Mouse (Mus musculus) limb, embryonic 13.5 days (tissue): ENCODE measurements around the gene Ccdc65. TPM values are rescaled to one million over a fixed set of nuclear protein-coding genes. Genes with fewer than 3 reads are reported as not detected.
A peak's percentile ranks its signal among the peaks of the same experiment; 100 is the strongest.

Source experiments
- ATAC-seq: fragments of 200-750 bp; cut with Nextera tagmentation; 2 replicates; pipeline ENCODE4 v1.8.0; 2017; ENCODE audit warnings: low read depth, moderate number of reproducible peaks, moderate TSS enrichment; ENCODE audit not compliant: low FRiP score
- H3K27ac ChIP-seq: fragments of 300-500 bp; sonication (generic); 2 replicates; pipeline ENCODE4 v1.5.1; 2015; ENCODE audit warnings: inconsistent platforms, mild to moderate bottlenecking, moderate library complexity
- H3K27me3 ChIP-seq: fragments of 300-500 bp; sonication (generic); 2 replicates; pipeline ENCODE4 v1.6.1; 2015; ENCODE audit warnings: mild to moderate bottlenecking, inconsistent platforms
- H3K36me3 ChIP-seq: fragments of 300-500 bp; sonication (generic); 2 replicates; pipeline ENCODE4 v1.6.1; 2015; ENCODE audit warnings: inconsistent platforms, mild to moderate bottlenecking, moderate library complexity
- H3K4me1 ChIP-seq: fragments of 300-500 bp; sonication (generic); 2 replicates; pipeline ENCODE4 v1.6.1; 2015; ENCODE audit warnings: inconsistent platforms
- H3K4me2 ChIP-seq: fragments of 300-500 bp; sonication (generic); replicated peaks from 2 replicates; pipeline ENCODE4 v1.6.1; 2015; ENCODE audit warnings: inconsistent platforms, mild to moderate bottlenecking, moderate library complexity
- H3K4me3 ChIP-seq: fragments of 300-500 bp; sonication (generic); 2 replicates; pipeline ENCODE4 v1.5.1; 2015; ENCODE audit warnings: moderate library complexity, mild to moderate bottlenecking, inconsistent platforms
- H3K9ac ChIP-seq: fragments of 300-500 bp; sonication (generic); 2 replicates; pipeline ENCODE4 v1.6.1; 2015; ENCODE audit warnings: mild to moderate bottlenecking, inconsistent platforms
- H3K9me3 ChIP-seq: fragments of 300-500 bp; sonication (generic); 2 replicates; pipeline ENCODE4 v1.6.1; 2016; ENCODE audit warnings: inconsistent platforms
- WGBS: fragments of 180-500 bp; shearing (Covaris S2); methylation state at CpG from one replicate; pipeline ENCODE4 v1.1.7; 2015; 5-methylcytosine and 5-hydroxymethylcytosine counted together
- polyA plus RNA-seq: library from polyadenylated mRNA; unstranded; fragments of >200 nt; fragmentation: Nextera tagmentation; extraction: Ambion mirVana; gene quantifications from 2 replicates; pipeline ENCODE4 v1.2.1, GENCODE M21; 2015

Ccdc65 gene
- polyA plus RNA-seq, 1 experiment from 2014 or later: 0.90 TPM

- H3K9ac ChIP-seq: peak within 1 kb of the TSS; percentile 48
- H3K4me3 ChIP-seq: peak within 1 kb of the TSS; percentile 41
- H3K4me1 ChIP-seq: peaks cover 36% of the 10 kb centered on the region
- peaks cover 84% of the 10 kb centered on the region for H3K27me3 ChIP-seq
- peak within 1 kb of the TSS; percentile 72 for H3K4me2 ChIP-seq
- WGBS: under 1% methylated on average over 32 of the region's 37 CpGs
- peak; percentile 97 for ATAC-seq
- H3K27ac ChIP-seq: no peak within 1 kb of the TSS
- H3K36me3 ChIP-seq: no peaks in the 10 kb centered on the region
- H3K9me3 ChIP-seq: no peaks in the 10 kb centered on the region
Observed at GRCm38 (mm10) chr15:98676940-98677728, 30.9 kb upstream of the Ccdc65 start, which contains the start of gene Rnd1. Gene Rnd1 (minus strand): TSS chr15:98677461.

- Histone ChIP-seq H3K36me3 (no peaks in the 10 kb centered on the region), H3K27ac (no peak overlapping the region), H3K4me2 (no peak overlapping the region), H3K9ac (no peak overlapping the region), H3K9me3 (no peaks in the 10 kb centered on the region), H3K27me3 (peaks cover 80% of the 10 kb centered on the region), H3K4me3 (no peak overlapping the region), H3K4me1 (peaks cover 36% of the 10 kb centered on the region)
- ATAC-seq: no peak
- 69% methylated on average over 7 of the region's 7 CpGs for WGBS
Observed at GRCm38 (mm10) chr15:98677977-98678376, 30.0 kb upstream of the Ccdc65 start.

GRCm38 (mm10) chr15:98680660-98681059 lies 27.3 kb upstream of the Ccdc65 start:
- Histone ChIP-seq H3K9ac (no peak overlapping the region), H3K9me3 (no peaks in the 10 kb centered on the region), H3K4me3 (no peak overlapping the region), H3K4me2 (no peak overlapping the region), H3K27ac (no peak overlapping the region), H3K4me1 (peaks cover 20% of the 10 kb centered on the region), H3K36me3 (no peaks in the 10 kb centered on the region), H3K27me3 (peaks cover 58% of the 10 kb centered on the region)
- no peak for ATAC-seq
- 75% methylated on average over 8 of the region's 8 CpGs for WGBS

- Histone ChIP-seq H3K4me3 (no peak overlapping the region), H3K27ac (no peak overlapping the region), H3K27me3 (peaks cover 48% of the 10 kb centered on the region), H3K36me3 (no peaks in the 10 kb centered on the region), H3K9me3 (no peaks in the 10 kb centered on the region), H3K4me1 (peaks cover 10% of the 10 kb centered on the region), H3K9ac (no peak overlapping the region), H3K4me2 (no peak overlapping the region)
- WGBS: 76% methylated on average over 7 of the region's 7 CpGs
- no peak for ATAC-seq
Observed at GRCm38 (mm10) chr15:98681633-98682032, 26.4 kb upstream of the Ccdc65 start.

GRCm38 (mm10) chr15:98683177-98683576 lies 24.8 kb upstream of the Ccdc65 start:
- peaks cover 34% of the 10 kb centered on the region for H3K27me3 ChIP-seq
- no peaks in the 10 kb centered on the region for H3K9me3 ChIP-seq
- no peak for ATAC-seq
- 67% methylated on average over 10 of the region's 10 CpGs for WGBS
- H3K4me2 ChIP-seq: no peak overlapping the region
- H3K4me1 ChIP-seq: no peaks in the 10 kb centered on the region
- H3K27ac ChIP-seq: no peak overlapping the region
- no peaks in the 10 kb centered on the region for H3K36me3 ChIP-seq
- no peak overlapping the region for H3K4me3 ChIP-seq
- no peak overlapping the region for H3K9ac ChIP-seq

GRCm38 (mm10) chr15:98683746-98684145 lies 24.3 kb upstream of the Ccdc65 start:
- no peaks in the 10 kb centered on the region for H3K4me1 ChIP-seq
- H3K36me3 ChIP-seq: no peaks in the 10 kb centered on the region
- H3K4me2 ChIP-seq: no peak overlapping the region
- peaks cover 29% of the 10 kb centered on the region for H3K27me3 ChIP-seq
- H3K27ac ChIP-seq: no peak overlapping the region
- ATAC-seq: no peak
- H3K9me3 ChIP-seq: no peaks in the 10 kb centered on the region
- no peak overlapping the region for H3K4me3 ChIP-seq
- WGBS: 86% methylated on average over 1 of the region's 1 CpGs
- H3K9ac ChIP-seq: no peak overlapping the region

- Histone ChIP-seq H3K4me3 (no peak overlapping the region), H3K36me3 (no peaks in the 10 kb centered on the region), H3K4me1 (no peaks in the 10 kb centered on the region), H3K9me3 (no peaks in the 10 kb centered on the region), H3K4me2 (no peak overlapping the region), H3K9ac (no peak overlapping the region), H3K27me3 (peaks cover 15% of the 10 kb centered on the region), H3K27ac (no peak overlapping the region)
- no peak for ATAC-seq
- 63% methylated on average over 3 of the region's 3 CpGs for WGBS
Observed at GRCm38 (mm10) chr15:98685926-98686325, 22.1 kb upstream of the Ccdc65 start.

- no peaks in the 10 kb centered on the region for H3K9me3 ChIP-seq
- no peak overlapping the region for H3K27ac ChIP-seq
- ATAC-seq: no peak
- no peak overlapping the region for H3K9ac ChIP-seq
- no peak overlapping the region for H3K4me3 ChIP-seq
- H3K4me1 ChIP-seq: peaks cover 15% of the 10 kb centered on the region
- WGBS: 82% methylated on average over 2 of the region's 2 CpGs
- H3K4me2 ChIP-seq: no peak overlapping the region
- no peaks in the 10 kb centered on the region for H3K36me3 ChIP-seq
- peaks cover 3% of the 10 kb centered on the region; the same call in 1 of the 2 replicates for H3K27me3 ChIP-seq
Observed at GRCm38 (mm10) chr15:98689682-98690081, 18.3 kb upstream of the Ccdc65 start.

- Histone ChIP-seq H3K4me2 (no peak overlapping the region), H3K9ac (no peak overlapping the region), H3K36me3 (no peaks in the 10 kb centered on the region), H3K27ac (0 out of 2 replicates have a peak overlapping the region, but pooled peaks have one; percentile 22), H3K4me1 (peaks cover 15% of the 10 kb centered on the region), H3K4me3 (no peak overlapping the region), H3K9me3 (no peaks in the 10 kb centered on the region), H3K27me3 (peaks cover 9% of the 10 kb centered on the region; the same call in 1 of the 2 replicates)
- ATAC-seq: no peak
- 49% methylated on average over 7 of the region's 7 CpGs for WGBS
Observed at GRCm38 (mm10) chr15:98691486-98692147, 16.4 kb upstream of the Ccdc65 start.

- H3K27me3 ChIP-seq: peaks cover 9% of the 10 kb centered on the region; the same call in 1 of the 2 replicates
- H3K9ac ChIP-seq: 0 out of 2 replicates have a peak overlapping the region, but pooled peaks have one; percentile 13
- peaks cover 15% of the 10 kb centered on the region for H3K4me1 ChIP-seq
- peak; percentile 73 for ATAC-seq
- no peaks in the 10 kb centered on the region for H3K36me3 ChIP-seq
- no peak overlapping the region for H3K4me2 ChIP-seq
- 47% methylated on average over 11 of the region's 11 CpGs for WGBS
- H3K27ac ChIP-seq: 0 out of 2 replicates have a peak overlapping the region, but pooled peaks have one; percentile 22
- H3K9me3 ChIP-seq: no peaks in the 10 kb centered on the region
- H3K4me3 ChIP-seq: no peak overlapping the region
Observed at GRCm38 (mm10) chr15:98692171-98692715, 15.8 kb upstream of the Ccdc65 start.

GRCm38 (mm10) chr15:98695726-98696125 lies 12.3 kb upstream of the Ccdc65 start:
- Histone ChIP-seq H3K4me2 (0 out of 2 replicates have a peak overlapping the region, but pooled peaks have one; percentile 5), H3K9ac (no peak overlapping the region), H3K36me3 (no peaks in the 10 kb centered on the region), H3K27me3 (peaks cover 27% of the 10 kb centered on the region), H3K27ac (no peak overlapping the region), H3K4me1 (peaks cover 23% of the 10 kb centered on the region), H3K4me3 (no peak overlapping the region), H3K9me3 (no peaks in the 10 kb centered on the region)
- 35% methylated on average over 9 of the region's 9 CpGs for whole genome bisulfite sequencing
- ATAC-seq: no peak

- Histone ChIP-seq H3K9me3 (no peaks in the 10 kb centered on the region), H3K4me3 (no peak overlapping the region), H3K27me3 (peaks cover 32% of the 10 kb centered on the region), H3K36me3 (no peaks in the 10 kb centered on the region), H3K27ac (no peak overlapping the region), H3K9ac (no peak overlapping the region), H3K4me2 (0 out of 2 replicates have a peak overlapping the region, but pooled peaks have one; percentile 5), H3K4me1 (peaks cover 23% of the 10 kb centered on the region)
- WGBS: 64% methylated on average over 8 of the region's 8 CpGs
- ATAC-seq: no peak
Observed at GRCm38 (mm10) chr15:98696216-98696615, 11.8 kb upstream of the Ccdc65 start.
